Mouse (Mus musculus) megakaryocyte, embryonic 14.5 days (primary cell): ENCODE results near the gene Sumo2. TPM values are rescaled to one million over a fixed set of nuclear protein-coding genes. Genes with fewer than 3 reads are reported as not detected.
A peak's percentile ranks its signal among the peaks of the same experiment; 100 is the strongest.

Source experiments
- H3K27me3 ChIP-seq: replicated peaks from 2 replicates; pipeline ENCODE3; 2012; ENCODE audit warnings: inconsistent platforms
- H3K36me3 ChIP-seq: replicated peaks from 2 replicates; pipeline ENCODE3; 2012; ENCODE audit warnings: low read length, inconsistent platforms, mixed read lengths
- H3K4me1 ChIP-seq: 2 replicates; pipeline ENCODE4 v1.6.1; 2012; ENCODE audit warnings: inconsistent platforms
- H3K4me3 ChIP-seq: replicated peaks from 2 replicates; pipeline ENCODE3; 2012; ENCODE audit warnings: moderate library complexity, mild to moderate bottlenecking, inconsistent platforms
- H3K9me3 ChIP-seq: 2 replicates; pipeline ENCODE4 v1.6.1; 2012; ENCODE audit warnings: inconsistent platforms
- FLI1 ChIP-seq: IDR thresholded peaks from 2 replicates; pipeline ENCODE4 v1.6.1; 2012; ENCODE audit warnings: low read length, inconsistent platforms, mixed read lengths
- GATA1 ChIP-seq: IDR thresholded peaks from 3 replicates; pipeline ENCODE4 v1.6.1; 2012; ENCODE audit warnings: mixed read lengths, low read length, inconsistent platforms, borderline replicate concordance
- polyA plus RNA-seq: library from polyadenylated mRNA; stranded (reverse); fragments of >175 nt; gene quantifications from 2 replicates; pipeline ENCODE4 v1.2.3, GENCODE M21; 2012; ENCODE audit warnings: low replicate concordance; ENCODE audit not compliant: insufficient read depth

The Sumo2 gene
- polyA plus RNA-seq, 1 experiment, result 368 TPM

GRCm38 (mm10) chr11:115520218-115520617 is 15.9 kb downstream of the Sumo2 start:
- H3K9me3 ChIP-seq, result no peaks in the 10 kb centered on the region
- H3K4me3 ChIP-seq, result no peak overlapping the region
- peaks cover 13% of the 10 kb centered on the region for H3K4me1 ChIP-seq
- TF ChIP-seq FLI1 (no peak), GATA1 (no peak)
- H3K27me3 ChIP-seq, result no peaks in the 10 kb centered on the region
- peaks cover 43% of the 10 kb centered on the region for H3K36me3 ChIP-seq

- Histone ChIP-seq H3K4me1 (peaks cover 17% of the 10 kb centered on the region), H3K4me3 (no peak overlapping the region), H3K36me3 (peaks cover 37% of the 10 kb centered on the region), H3K27me3 (no peaks in the 10 kb centered on the region), H3K9me3 (no peaks in the 10 kb centered on the region)
- TF ChIP-seq FLI1, result no peak
- no peak for TF ChIP-seq GATA1
Measured at GRCm38 (mm10) chr11:115519581-115519980, 16.5 kb downstream of the Sumo2 start.

- Histone ChIP-seq H3K4me1 (peaks cover 17% of the 10 kb centered on the region), H3K9me3 (no peaks in the 10 kb centered on the region), H3K36me3 (peaks cover 28% of the 10 kb centered on the region), H3K27me3 (no peaks in the 10 kb centered on the region), H3K4me3 (no peak overlapping the region)
- no peak for TF ChIP-seq GATA1
Measured at GRCm38 (mm10) chr11:115518693-115519092, 17.4 kb downstream of the Sumo2 start.

- Histone ChIP-seq H3K27me3 (no peaks in the 10 kb centered on the region), H3K9me3 (no peaks in the 10 kb centered on the region), H3K4me1 (peaks cover 24% of the 10 kb centered on the region), H3K4me3 (no peak overlapping the region), H3K36me3 (peaks cover 17% of the 10 kb centered on the region)
- TF ChIP-seq FLI1 (no peak), GATA1 (no peak)
Measured at GRCm38 (mm10) chr11:115516942-115517341, 19.1 kb downstream of the Sumo2 start.

GRCm38 (mm10) chr11:115515021-115515420 is 21.1 kb downstream of the Sumo2 start:
- H3K4me1 ChIP-seq, result peaks cover 39% of the 10 kb centered on the region
- H3K4me3 ChIP-seq, result peak overlapping the region; percentile 82
- H3K9me3 ChIP-seq, result no peaks in the 10 kb centered on the region
- H3K36me3 ChIP-seq, result peaks cover 2% of the 10 kb centered on the region
- TF ChIP-seq GATA1 (no peak), FLI1 (no peak)
- no peaks in the 10 kb centered on the region for H3K27me3 ChIP-seq

GRCm38 (mm10) chr11:115514238-115514663 is 21.8 kb downstream of the Sumo2 start, which contains the start of gene Jpt1:
Jpt1 (minus strand) TSS chr11:115514387.
- peaks cover 45% of the 10 kb centered on the region for H3K4me1 ChIP-seq
- H3K9me3 ChIP-seq, result no peaks in the 10 kb centered on the region
- H3K36me3 ChIP-seq, result no peaks in the 10 kb centered on the region
- H3K4me3 ChIP-seq, result peak within 1 kb of the TSS; percentile 97
- no peaks in the 10 kb centered on the region for H3K27me3 ChIP-seq
- no peak for TF ChIP-seq GATA1
- TF ChIP-seq FLI1, result 0 out of 2 replicates have a peak, but pooled peaks have one; percentile 11

GRCm38 (mm10) chr11:115513271-115514237 is 22.5 kb downstream of the Sumo2 start:
- peak overlapping the region; percentile 97 for H3K4me3 ChIP-seq
- H3K27me3 ChIP-seq, result no peaks in the 10 kb centered on the region
- H3K4me1 ChIP-seq, result peaks cover 48% of the 10 kb centered on the region
- H3K9me3 ChIP-seq, result no peaks in the 10 kb centered on the region
- TF ChIP-seq GATA1, result no peak
- TF ChIP-seq FLI1, result no peak
- peaks cover 4% of the 10 kb centered on the region for H3K36me3 ChIP-seq

GRCm38 (mm10) chr11:115512407-115513183 is 23.5 kb downstream of the Sumo2 start:
- Histone ChIP-seq H3K4me3 (peak overlapping the region; percentile 97), H3K36me3 (peaks cover 4% of the 10 kb centered on the region), H3K27me3 (no peaks in the 10 kb centered on the region), H3K4me1 (peaks cover 57% of the 10 kb centered on the region), H3K9me3 (no peaks in the 10 kb centered on the region)
- TF ChIP-seq FLI1, result no peak
- TF ChIP-seq GATA1, result no peak

- Histone ChIP-seq H3K36me3 (peaks cover 8% of the 10 kb centered on the region), H3K4me1 (peaks cover 63% of the 10 kb centered on the region), H3K9me3 (no peaks in the 10 kb centered on the region)
Measured at GRCm38 (mm10) chr11:115512004-115512403, 24.1 kb downstream of the Sumo2 start.

More at GRCm38 (mm10) chr11:115512004-115512403, 24.1 kb downstream of the Sumo2 start:
- Histone ChIP-seq H3K27me3 (no peaks in the 10 kb centered on the region), H3K4me3 (peak overlapping the region; percentile 97)
- TF ChIP-seq GATA1 (no peak), FLI1 (no peak)
